ENCODE assay signal across 21 mouse cellular contexts in the genomic region with DNA sequence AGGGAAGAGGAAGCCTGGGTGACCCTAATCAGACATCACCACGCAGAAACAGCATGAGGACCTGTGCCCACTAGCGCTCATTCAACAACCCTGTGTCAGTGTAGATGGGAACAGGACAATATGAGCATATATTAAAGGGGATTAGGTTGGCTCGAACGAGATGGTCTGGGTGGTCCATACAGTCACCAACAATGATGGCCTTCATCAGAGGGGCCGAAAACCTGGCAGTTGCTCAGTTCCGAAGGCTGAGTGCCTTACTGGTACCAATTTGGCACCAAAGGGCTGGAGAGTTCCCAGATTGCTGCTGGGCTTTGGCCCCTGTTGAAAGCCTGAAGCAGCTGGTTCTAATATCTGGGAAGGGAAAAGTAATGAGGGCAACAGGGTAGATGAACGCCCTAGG. TPM values are rescaled to one million over a fixed set of nuclear protein-coding genes. Genes with fewer than 3 reads are reported as not detected.
DNase-seq lines count a peak whose midpoint lies in the region; ATAC-seq and TF ChIP-seq lines count a peak whose summit lies in the region.
"Had no signal": no experiment of that assay in that cellular context is flagged by ENCODE, and none has a peak within 500 bp of the region (broad histone marks: within the 10 kb centered on the region; RNA-seq: fewer than 3 reads in every experiment).

No protein-coding gene starts in this region.

- no peak overlapping the region for H3K4me2 ChIP-seq in hindbrain, postnatal 0 days (ENCODE audit: low read depth, low read length)
- no peak overlapping the region for H3K4me2 ChIP-seq in hindbrain, embryonic 14.5 days (replicated peaks)
- H3K4me2 ChIP-seq: intestine, embryonic 15.5 days; limb, embryonic 15.5 days; neural tube, embryonic 13.5 days had no signal

- DNase-seq in cerebellum, adult 11 months, result peak; percentile 8
- DNase-seq in hindbrain, postnatal 0 days (ENCODE audit: low spot score), result peak; percentile 77
- no peak for DNase-seq in hindbrain, embryonic 14.5 days (ENCODE audit: low spot score)
- DNase-seq in right cerebral cortex, postnatal 36 days (ENCODE audit: low spot score in 2 of 2), result peak; percentile 7 to 12
- no peak for DNase-seq in right cerebral cortex, adult 2 months (ENCODE audit: low spot score in 2 of 2)
- DNase-seq in layer of hippocampus, postnatal 14 days (ENCODE audit: low spot score in 2 of 2), result peak; percentile 48 to 76
- no peak for DNase-seq in retina, postnatal 1 day
- DNase-seq: adrenal gland, adult 8-10 months; lung, adult 18-20 months had no signal

- no peaks in the 10 kb centered on the region for H3K27me3 ChIP-seq in hindbrain, postnatal 0 days (ENCODE audit: insufficient read depth, low read length)
- H3K27me3 ChIP-seq in hindbrain, embryonic 14.5 days (ENCODE audit: control insufficient read depth, insufficient read depth, low read length), result no peaks in the 10 kb centered on the region; the same call in 1 of the 2 replicates

- 58% methylated on average over 7 of the region's 7 CpGs for WGBS in hindbrain, postnatal 0 days
- WGBS in hindbrain, embryonic 14.5 days, result 79% methylated on average over 7 of the region's 7 CpGs

- no peak overlapping the region for H3K9ac ChIP-seq in hindbrain, postnatal 0 days (replicated peaks; ENCODE audit: low read length)
- no peak overlapping the region for H3K9ac ChIP-seq in hindbrain, embryonic 14.5 days
- H3K9ac ChIP-seq: embryonic facial prominence, embryonic 13.5 days; intestine, embryonic 15.5 days; limb, embryonic 15.5 days; neural tube, embryonic 13.5 days had no signal

- H3K36me3 ChIP-seq in hindbrain, postnatal 0 days (ENCODE audit: insufficient read depth, low read length), result no peaks in the 10 kb centered on the region
- H3K36me3 ChIP-seq in hindbrain, embryonic 14.5 days (replicated peaks; ENCODE audit: control insufficient read depth, insufficient read depth), result no peaks in the 10 kb centered on the region
- H3K36me3 ChIP-seq: embryonic facial prominence, embryonic 13.5 days; hindbrain, embryonic 10.5 days; intestine, embryonic 15.5 days; limb, embryonic 15.5 days; neural tube, embryonic 13.5 days had no signal

- no peaks in the 10 kb centered on the region for H3K4me1 ChIP-seq in hindbrain, postnatal 0 days (ENCODE audit: insufficient read depth, low read length)
- H3K4me1 ChIP-seq in hindbrain, embryonic 14.5 days (replicated peaks; ENCODE audit: control insufficient read depth, insufficient read depth, low read length), result no peaks in the 10 kb centered on the region
- H3K4me1 ChIP-seq: intestine, embryonic 15.5 days; limb, embryonic 15.5 days had no signal

- no peak overlapping the region for H3K27ac ChIP-seq in hindbrain, postnatal 0 days
- no peak overlapping the region for H3K27ac ChIP-seq in hindbrain, embryonic 14.5 days
- H3K27ac ChIP-seq: embryonic facial prominence, embryonic 13.5 days; hindbrain, embryonic 10.5 days; intestine, embryonic 15.5 days; left cerebral cortex, adult 2 months; limb, embryonic 15.5 days; macrophage; neural tube, embryonic 13.5 days had no signal

- no peaks in the 10 kb centered on the region for H3K9me3 ChIP-seq in hindbrain, postnatal 0 days (ENCODE audit: low read length)
- H3K9me3 ChIP-seq in hindbrain, embryonic 14.5 days (ENCODE audit: control insufficient read depth, low read length), result no peaks in the 10 kb centered on the region
- H3K9me3 ChIP-seq: embryonic facial prominence, embryonic 13.5 days; hindbrain, embryonic 10.5 days; intestine, embryonic 15.5 days; limb, embryonic 15.5 days; neural tube, embryonic 13.5 days had no signal

- TF ChIP-seq CTCF in hindbrain, postnatal 0 days (IDR thresholded peaks at IDR 0.05; ENCODE audit: low read depth), result no peak

- no peak overlapping the region for H3K4me3 ChIP-seq in hindbrain, postnatal 0 days (ENCODE audit: low read length)
- no peak overlapping the region for H3K4me3 ChIP-seq in hindbrain, embryonic 14.5 days (replicated peaks; ENCODE audit: low read length)
- H3K4me3 ChIP-seq: embryonic facial prominence, embryonic 13.5 days; hindbrain, embryonic 10.5 days; intestine, embryonic 15.5 days; left cerebral cortex, adult 2 months; limb, embryonic 15.5 days; neural tube, embryonic 13.5 days had no signal

- no peak for ATAC-seq in cerebellum, adult (ENCODE audit: insufficient number of reproducible peaks, low FRiP score, low TSS enrichment)
- peak; percentile 78 for ATAC-seq in hindbrain, postnatal 0 days
- no peak for ATAC-seq in hindbrain, embryonic 14.5 days (ENCODE audit: low FRiP score)
- ATAC-seq: intestine, embryonic 15.5 days had no signal

RNA-seq across cellular contexts. Expression of a gene that starts 25.4 kb away (rescaled TPM):
- 0.31 TPM in 1 of 2 replicates, not detected in the other for total RNA-seq in hindbrain, postnatal 0 days (2014; rRNA removed)
- polyA plus RNA-seq in hindbrain, postnatal 0 days (2015; fragmentation: Nextera tagmentation; extraction: Ambion mirVana), result 0.30 and 0.38 TPM in 2 replicates
- 0.15 and 0.30 TPM in 2 replicates for polyA plus RNA-seq in hindbrain, embryonic 14.5 days (2014; fragmentation: Nextera tagmentation; extraction: Ambion mirVana)
- under 1 TPM; 0.19 to 0.37 TPM for total RNA-seq in layer of hippocampus, postnatal 14 days (2021)
- total RNA-seq: adrenal gland, adult 8-10 months; gastrocnemius, postnatal 4 days had no signal
- polyA plus RNA-seq: embryonic facial prominence, embryonic 13.5 days; heart, embryonic 14.5 days; hindbrain, embryonic 10.5 days; intestine, embryonic 15.5 days; kidney, embryonic 16.5 days; limb, embryonic 15.5 days; macrophage; testis, adult 2 months had no signal

Comparison
In these comparisons a context has a peak if more than half of its experiments do, and no peak if none do; other contexts are left out.
1. DNase-seq: peak in cerebellum, adult 11 months (single experiment), hindbrain, postnatal 0 days (single experiment), right cerebral cortex, postnatal 36 days (2 of 2) and layer of hippocampus, postnatal 14 days (2 of 2); none in hindbrain, embryonic 14.5 days (single experiment), right cerebral cortex, adult 2 months (0 of 2) and retina, postnatal 1 day (single experiment).